Mouse (Mus musculus) urinary bladder, postnatal 10 days (tissue): Measurements from ENCODE around the gene Rhox2b.
"Not testable (repeated sequence)": the region's sequence is repeated elsewhere in the genome, so short reads cannot be mapped to it uniquely, and the experiment has no call there.

ENCODE experiments used
- DNase-seq: peaks from one replicate; pipeline ENCODE4 v3.0.0; 2022; ENCODE audit warnings: low spot score

Gene Rhox2b

GRCm38 (mm10) chrX:37411767-37412166 lies at the start of gene Rhox2b:
Gene Rhox2b, plus strand, starts transcription at chrX:37412067.
- DNase-seq = not testable (repeated sequence)

GRCm38 (mm10) chrX:37379728-37380127 lies 32.1 kb upstream of the Rhox2b start, which contains the start of gene Rhox3a2:
Gene Rhox3a2, plus strand, starts transcription at chrX:37380028.
- not testable (repeated sequence) for DNase-seq

- DNase-seq = not testable (repeated sequence)
Observed at GRCm38 (mm10) chrX:37390548-37390947, 21.3 kb upstream of the Rhox2b start, which contains the start of gene Rhox4a2. Gene Rhox4a2, plus strand, starts transcription at chrX:37390848.

- not testable (repeated sequence) for DNase-seq
Observed at GRCm38 (mm10) chrX:37432194-37432593, 20.3 kb downstream of the Rhox2b start, which contains the start of gene Rhox4b. Gene Rhox4b, plus strand, starts transcription at chrX:37432494.

- DNase-seq = not testable (repeated sequence)
Observed at GRCm38 (mm10) chrX:37453380-37453779, 41.5 kb downstream of the Rhox2b start, which contains the start of gene Rhox2c. Gene Rhox2c, plus strand, starts transcription at chrX:37453680.

GRCm38 (mm10) chrX:37458285-37458684 lies 46.4 kb downstream of the Rhox2b start, which contains the start of gene Rhox3c:
Gene Rhox3c, plus strand, starts transcription at chrX:37458585.
- DNase-seq = not testable (repeated sequence)
